Mouse (Mus musculus) CH12.LX (cell line): ENCODE measurements around the gene Gm5089.

ENCODE experiments used
- CHD2 ChIP-seq: IDR thresholded peaks from 2 replicates; pipeline ENCODE4 v1.6.1; 2011; ENCODE audit warnings: low read length, improper control_type of control experiment
- CTCF ChIP-seq, 2 experiments: IDR thresholded peaks in 1 of 2; conservative IDR thresholded peaks in 1 of 2; 2 replicates each; pipeline ENCODE4 v1.5.1; 2011 to 2012; ENCODE audit warnings: low read depth in 2 of 2, low read length in 2 of 2, improper control_type of control experiment in 1 of 2, inconsistent platforms in 1 of 2, mild to moderate bottlenecking in 1 of 2, moderate library complexity in 1 of 2
- E2F4 ChIP-seq: IDR thresholded peaks from 2 replicates; pipeline ENCODE4 v1.6.1; 2011; ENCODE audit warnings: low read depth, low read length, improper control_type of control experiment; ENCODE audit not compliant: insufficient replicate concordance
- ELF1 ChIP-seq: IDR thresholded peaks from 2 replicates; pipeline ENCODE4 v1.6.1; 2014; ENCODE audit warnings: low read depth, mild to moderate bottlenecking, inconsistent platforms, low read length, improper control_type of control experiment
- IRF4 ChIP-seq: IDR thresholded peaks from 2 replicates; pipeline ENCODE4 v1.6.1; 2014; ENCODE audit warnings: low read depth, mild to moderate bottlenecking, inconsistent platforms, low read length, improper control_type of control experiment
- JUND ChIP-seq: conservative IDR thresholded peaks from 2 replicates; pipeline ENCODE4 v1.6.1; 2011; ENCODE audit warnings: low read depth, low read length, improper control_type of control experiment
- MAFK ChIP-seq: IDR thresholded peaks from 2 replicates; pipeline ENCODE4 v1.6.1; 2011; ENCODE audit warnings: low read length, improper control_type of control experiment; ENCODE audit not compliant: insufficient replicate concordance
- POLR2A ChIP-seq: IDR thresholded peaks from 2 replicates; pipeline ENCODE4 v1.6.1; 2011; ENCODE audit warnings: low read depth, mild to moderate bottlenecking, improper control_type of control experiment, low read length
- POLR2AphosphoS2 ChIP-seq: IDR thresholded peaks from 2 replicates; pipeline ENCODE4 v1.6.1; 2011; ENCODE audit warnings: low read depth, low read length, improper control_type of control experiment
- SIN3A ChIP-seq: IDR thresholded peaks from 2 replicates; pipeline ENCODE4 v1.6.1; 2012; ENCODE audit warnings: low read length, improper control_type of control experiment, inconsistent platforms
- SMC3 ChIP-seq: IDR thresholded peaks from 2 replicates; pipeline ENCODE4 v1.6.1; 2011; ENCODE audit warnings: low read depth, low read length, improper control_type of control experiment
- ZC3H11A ChIP-seq: IDR thresholded peaks from 2 replicates; pipeline ENCODE4 v1.6.1; 2012; ENCODE audit warnings: low read depth, mild to moderate bottlenecking, inconsistent platforms, low read length, improper control_type of control experiment
- ZKSCAN1 ChIP-seq: IDR thresholded peaks from 2 replicates; pipeline ENCODE4 v1.6.1; 2012; ENCODE audit warnings: low read depth, inconsistent platforms, low read length, improper control_type of control experiment, borderline replicate concordance

- TF ChIP-seq MAFK, result no peak
- no peak for TF ChIP-seq ZKSCAN1
- no peak for TF ChIP-seq CTCF (conservative IDR thresholded peaks at IDR 0.05 in 1 of 2, IDR thresholded peaks at IDR 0.05 in 1 of 2; ENCODE audit: low read depth in 2 of 2, low read length in 2 of 2)
- TF ChIP-seq JUND, result no peak
- TF ChIP-seq POLR2A, result no peak
- TF ChIP-seq POLR2AphosphoS2, result no peak
- TF ChIP-seq IRF4, result no peak
- TF ChIP-seq E2F4, result no peak
- no peak for TF ChIP-seq ZC3H11A
- no peak for TF ChIP-seq SIN3A
- TF ChIP-seq SMC3, result no peak
- no peak for TF ChIP-seq CHD2
- TF ChIP-seq ELF1, result no peak
These were observed 4.1 kb upstream of the Gm5089 start for GRCm38 (mm10) chr14:122454901-122455561.
